Mouse (Mus musculus): ENCODE data around the gene Dnajb14.

DNA sequence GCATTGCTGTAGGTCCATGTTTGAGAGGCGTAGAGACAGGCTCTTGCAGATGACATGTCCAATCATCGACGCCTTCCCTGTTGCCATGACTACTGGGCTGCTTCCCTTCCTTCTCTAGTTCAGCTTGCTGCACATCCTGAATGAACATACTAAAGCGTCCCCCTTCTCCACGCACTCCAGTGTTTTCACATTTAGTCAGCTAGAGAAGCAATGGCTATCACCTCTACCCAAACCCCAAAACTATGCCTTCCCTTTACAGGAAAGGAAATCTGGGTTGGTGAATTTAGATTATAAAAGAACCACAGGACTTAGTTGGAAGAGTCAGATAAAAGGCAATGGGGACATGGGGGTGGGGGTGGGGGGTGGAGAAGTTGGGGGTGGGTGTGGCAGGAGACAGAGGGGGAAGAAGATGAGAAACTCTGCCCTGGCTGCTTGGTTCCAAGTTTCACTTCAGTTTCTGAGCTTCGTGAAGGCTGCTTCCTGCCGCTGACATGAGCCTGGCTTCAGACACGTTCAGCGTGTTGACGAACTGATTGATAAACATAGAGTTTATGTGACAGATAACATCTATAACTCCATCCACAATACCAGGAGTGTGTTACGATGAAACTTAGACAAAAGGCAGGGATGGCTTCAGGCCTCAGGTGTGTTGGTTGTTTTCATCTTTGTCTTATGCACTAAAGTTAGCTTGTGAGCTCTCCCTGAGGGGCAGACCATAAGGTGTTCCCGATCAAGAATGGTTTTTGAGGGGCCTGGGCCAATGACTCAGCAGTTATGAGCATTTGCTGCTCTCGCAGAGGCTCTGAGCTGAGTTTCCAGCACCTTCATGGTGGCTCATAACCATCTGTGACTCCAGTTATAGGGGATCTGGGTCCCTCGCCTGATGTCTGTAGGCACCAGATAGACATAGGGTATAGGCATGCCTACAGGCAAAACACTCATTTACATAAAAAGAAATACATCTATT, 85.7 kb downstream of the Dnajb14 start:
- TF ChIP-seq RAD21 (IDR thresholded peaks at IDR 0.05; ENCODE audit: low read depth, low read length) (no peak), CTCF (conservative IDR thresholded peaks at IDR 0.05 in 1 of 2, IDR thresholded peaks at IDR 0.05 in 1 of 2; ENCODE audit: low read depth in 2 of 2, low read length in 2 of 2) (no peak), CHD1 (IDR thresholded peaks at IDR 0.05; ENCODE audit: low read depth, low read length) (no peak), POLR2AphosphoS2 (IDR thresholded peaks at IDR 0.05; ENCODE audit: low read depth, low read length) (no peak), POLR2A (IDR thresholded peaks at IDR 0.05; ENCODE audit: low read depth, low read length) (peak; percentile 84), MAX (IDR thresholded peaks at IDR 0.05; ENCODE audit: low read length) (no peak), SMC3 (IDR thresholded peaks at IDR 0.05; ENCODE audit: low read depth, low read length) (no peak), UBTF (IDR thresholded peaks at IDR 0.05; ENCODE audit: low read depth, low read length) (0 out of 2 replicates have a peak, but pooled peaks have one; percentile 53), MAFK (IDR thresholded peaks at IDR 0.05; ENCODE audit: insufficient replicate concordance, low read length) (no peak), ZNF384 (IDR thresholded peaks at IDR 0.05; ENCODE audit: low read depth, low read length) (no peak), TCF12 (IDR thresholded peaks at IDR 0.05; ENCODE audit: low read depth, low read length) (no peak), JUND (conservative IDR thresholded peaks at IDR 0.05; ENCODE audit: low read depth, low read length) (no peak), TBP (conservative IDR thresholded peaks at IDR 0.05; ENCODE audit: low read depth, low read length) (peak; percentile 94)

All from CH12.LX (cell line).